Mouse (Mus musculus): Measurements from ENCODE around the gene Gm21981. TPM values are rescaled to one million over a fixed set of nuclear protein-coding genes. Genes with fewer than 3 reads are reported as not detected.

The Gm21981 gene
- 0.98 and 1.2 TPM in 2 replicates for polyA plus RNA-seq (2014; fragmentation: Nextera tagmentation; extraction: Ambion mirVana)

DNA sequence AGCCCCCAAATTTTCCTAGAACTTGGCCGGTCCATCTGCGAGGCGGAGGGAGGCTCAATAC, at the start of gene Gm21981:
Gene Gm21981 (minus strand): TSS at position 14 of the 61 bp plus-strand sequence.
- Histone ChIP-seq H3K9ac (replicated peaks; ENCODE audit: low read depth, low read length) (peak within 1 kb of the TSS; percentile 74), H3K4me1 (ENCODE audit: control insufficient read depth, insufficient read depth, low read length) (peaks cover 13% of the 10 kb centered on the region; the same call in 1 of the 2 replicates), H3K27me3 (ENCODE audit: control insufficient read depth, insufficient read depth, low read length) (no peaks in the 10 kb centered on the region), H3K27ac (ENCODE audit: low read length) (peak within 1 kb of the TSS; percentile 27), H3K36me3 (ENCODE audit: control insufficient read depth, insufficient read depth, low read length) (no peaks in the 10 kb centered on the region), H3K4me3 (ENCODE audit: low read depth, low read length) (peak within 1 kb of the TSS; percentile 59), H3K9me3 (ENCODE audit: control insufficient read depth, low read depth, low read length) (no peaks in the 10 kb centered on the region), H3K4me2 (replicated peaks; ENCODE audit: low read depth, low read length) (peak within 1 kb of the TSS; percentile 82)
- ATAC-seq (ENCODE audit: insufficient number of reproducible peaks, insufficient read depth, low FRiP score, low read depth): no peak
- WGBS: 0% methylated on average over 3 of the region's 3 CpGs

DNA sequence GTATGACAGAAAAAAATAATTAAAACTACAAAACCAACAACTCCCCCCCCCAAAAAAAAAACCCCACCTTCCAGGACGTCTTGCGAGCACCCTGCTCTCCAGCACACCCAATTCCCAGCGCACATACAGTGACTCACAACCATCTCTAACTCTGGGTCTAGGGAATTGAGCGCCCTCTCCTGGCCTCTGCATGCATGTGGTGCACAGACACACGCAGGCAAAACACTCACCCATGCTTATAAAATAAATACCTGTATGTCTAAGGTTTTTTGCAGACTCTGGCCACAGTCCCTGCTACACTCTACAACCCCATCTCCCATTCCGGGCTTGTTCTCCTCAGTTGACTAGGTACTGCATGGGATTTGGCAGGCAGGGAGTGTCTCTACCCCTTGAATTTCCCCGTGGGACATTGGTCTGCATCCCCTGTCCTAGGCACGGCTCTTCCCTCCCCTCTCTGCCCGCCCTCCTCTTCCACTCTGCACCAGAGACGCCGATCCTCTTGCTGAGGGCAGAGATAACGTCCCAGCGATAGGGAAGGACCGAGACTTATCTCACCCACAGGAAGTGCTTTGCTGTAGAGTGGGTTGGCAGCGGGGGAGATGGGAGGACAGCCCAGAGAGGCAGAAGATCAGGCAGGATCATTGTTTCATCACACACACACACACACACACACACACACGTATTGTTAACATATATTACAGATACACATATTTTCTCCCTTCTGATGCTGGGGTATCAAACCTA, 48.9 kb upstream of the Gm21981 start:
- Histone ChIP-seq H3K4me3 (ENCODE audit: low read depth, low read length) (no peak overlapping the region), H3K4me1 (ENCODE audit: control insufficient read depth, insufficient read depth, low read length) (peaks cover 6% of the 10 kb centered on the region; the same call in 1 of the 2 replicates), H3K27me3 (ENCODE audit: control insufficient read depth, insufficient read depth, low read length) (no peaks in the 10 kb centered on the region), H3K9me3 (ENCODE audit: control insufficient read depth, low read depth, low read length) (no peaks in the 10 kb centered on the region), H3K4me2 (replicated peaks; ENCODE audit: low read depth, low read length) (no peak overlapping the region), H3K36me3 (ENCODE audit: control insufficient read depth, insufficient read depth, low read length) (no peaks in the 10 kb centered on the region), H3K27ac (ENCODE audit: low read length) (no peak overlapping the region), H3K9ac (replicated peaks; ENCODE audit: low read depth, low read length) (no peak overlapping the region)
- no peak for ATAC-seq (ENCODE audit: insufficient number of reproducible peaks, insufficient read depth, low FRiP score, low read depth)
- 38% methylated on average over 16 of the region's 16 CpGs for WGBS

DNA sequence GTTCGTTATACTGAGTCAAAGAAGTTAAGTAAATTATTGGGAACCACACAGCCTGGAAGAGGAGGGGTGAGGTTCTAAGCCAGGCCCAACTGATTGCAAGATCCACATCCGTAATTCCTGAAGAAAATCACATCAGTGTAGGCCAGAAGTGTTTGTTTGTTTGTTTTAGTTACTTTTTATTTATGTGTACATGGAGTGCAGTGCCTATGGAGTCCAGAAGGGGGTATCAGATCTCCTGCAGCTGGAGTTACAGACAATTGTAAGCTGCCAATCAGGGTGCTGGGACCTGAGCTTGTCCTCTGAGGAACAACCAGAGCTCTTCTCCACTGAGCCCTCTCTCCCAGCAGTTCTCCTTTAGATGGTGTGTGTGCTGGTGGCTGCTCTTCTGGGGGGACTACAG, 45.9 kb upstream of the Gm21981 start:
- H3K4me1 ChIP-seq (ENCODE audit: control insufficient read depth, insufficient read depth, low read length): peaks cover 6% of the 10 kb centered on the region; the same call in 1 of the 2 replicates
- no peak overlapping the region for H3K4me3 ChIP-seq (ENCODE audit: low read depth, low read length)
- no peaks in the 10 kb centered on the region for H3K27me3 ChIP-seq (ENCODE audit: control insufficient read depth, insufficient read depth, low read length)
- no peak overlapping the region for H3K4me2 ChIP-seq (replicated peaks; ENCODE audit: low read depth, low read length)
- WGBS: 83% methylated on average over 2 of the region's 2 CpGs
- no peak for ATAC-seq (ENCODE audit: insufficient number of reproducible peaks, insufficient read depth, low FRiP score, low read depth)
- no peaks in the 10 kb centered on the region for H3K36me3 ChIP-seq (ENCODE audit: control insufficient read depth, insufficient read depth, low read length)
- H3K9ac ChIP-seq (replicated peaks; ENCODE audit: low read depth, low read length): no peak overlapping the region
- no peak overlapping the region for H3K27ac ChIP-seq (ENCODE audit: low read length)
- H3K9me3 ChIP-seq (ENCODE audit: control insufficient read depth, low read depth, low read length): no peaks in the 10 kb centered on the region

DNA sequence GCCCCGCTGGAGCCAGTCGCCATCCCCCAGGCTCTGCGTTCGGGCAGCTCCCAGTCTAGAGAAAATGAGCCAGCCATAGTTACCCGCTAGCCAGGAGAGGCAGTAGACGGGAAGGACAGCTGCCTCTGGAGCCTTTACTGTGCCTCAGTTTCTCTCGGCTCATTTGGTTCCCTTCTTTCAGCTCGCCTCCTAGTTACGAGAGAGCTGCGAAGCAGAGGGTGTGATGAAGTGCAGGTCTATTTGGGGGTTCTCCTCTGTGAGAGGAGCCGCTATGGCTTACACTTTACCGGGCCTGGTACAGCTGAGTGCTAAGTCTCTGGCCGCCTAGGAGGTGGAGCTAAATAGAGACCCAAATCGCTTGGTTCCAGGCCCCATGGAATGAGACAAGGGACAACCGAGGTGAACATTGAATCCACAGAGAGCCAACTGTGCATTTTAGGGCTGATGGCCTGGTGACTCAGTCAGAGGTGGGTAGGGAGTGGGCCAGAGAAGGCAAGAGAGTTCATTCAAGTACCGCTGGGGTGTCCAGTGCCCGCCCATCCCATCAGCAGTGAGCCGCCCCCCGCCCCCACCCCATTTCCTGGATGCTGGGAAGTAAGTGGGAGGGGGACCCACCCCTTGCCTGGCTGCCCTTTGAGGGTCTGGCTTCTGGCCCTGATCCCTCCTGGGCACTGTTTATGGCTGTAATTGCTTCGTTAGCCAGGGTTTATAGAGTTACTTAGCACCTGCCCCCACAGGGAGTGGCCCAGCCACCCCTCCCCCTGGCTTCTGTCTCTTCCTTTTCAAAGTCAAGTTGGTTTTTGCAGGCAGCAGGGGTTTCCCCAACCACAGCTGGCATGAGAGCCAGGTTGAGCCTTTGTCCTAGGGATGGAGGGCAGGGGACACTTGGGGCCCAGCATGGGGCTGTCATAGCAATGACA, 44.9 kb upstream of the Gm21981 start:
- peaks cover 6% of the 10 kb centered on the region; the same call in 1 of the 2 replicates for H3K4me1 ChIP-seq (ENCODE audit: control insufficient read depth, insufficient read depth, low read length)
- peak overlapping the region; percentile 97 for H3K4me2 ChIP-seq (replicated peaks; ENCODE audit: low read depth, low read length)
- no peaks in the 10 kb centered on the region for H3K36me3 ChIP-seq (ENCODE audit: control insufficient read depth, insufficient read depth, low read length)
- ATAC-seq (ENCODE audit: insufficient number of reproducible peaks, insufficient read depth, low FRiP score, low read depth): no peak
- peak overlapping the region; percentile 78 for H3K4me3 ChIP-seq (ENCODE audit: low read depth, low read length)
- WGBS: 12% methylated on average over 20 of the region's 20 CpGs
- H3K9me3 ChIP-seq (ENCODE audit: control insufficient read depth, low read depth, low read length): no peaks in the 10 kb centered on the region
- no peak overlapping the region for H3K9ac ChIP-seq (replicated peaks; ENCODE audit: low read depth, low read length)
- no peaks in the 10 kb centered on the region for H3K27me3 ChIP-seq (ENCODE audit: control insufficient read depth, insufficient read depth, low read length)
- H3K27ac ChIP-seq (ENCODE audit: low read length): no peak overlapping the region

DNA sequence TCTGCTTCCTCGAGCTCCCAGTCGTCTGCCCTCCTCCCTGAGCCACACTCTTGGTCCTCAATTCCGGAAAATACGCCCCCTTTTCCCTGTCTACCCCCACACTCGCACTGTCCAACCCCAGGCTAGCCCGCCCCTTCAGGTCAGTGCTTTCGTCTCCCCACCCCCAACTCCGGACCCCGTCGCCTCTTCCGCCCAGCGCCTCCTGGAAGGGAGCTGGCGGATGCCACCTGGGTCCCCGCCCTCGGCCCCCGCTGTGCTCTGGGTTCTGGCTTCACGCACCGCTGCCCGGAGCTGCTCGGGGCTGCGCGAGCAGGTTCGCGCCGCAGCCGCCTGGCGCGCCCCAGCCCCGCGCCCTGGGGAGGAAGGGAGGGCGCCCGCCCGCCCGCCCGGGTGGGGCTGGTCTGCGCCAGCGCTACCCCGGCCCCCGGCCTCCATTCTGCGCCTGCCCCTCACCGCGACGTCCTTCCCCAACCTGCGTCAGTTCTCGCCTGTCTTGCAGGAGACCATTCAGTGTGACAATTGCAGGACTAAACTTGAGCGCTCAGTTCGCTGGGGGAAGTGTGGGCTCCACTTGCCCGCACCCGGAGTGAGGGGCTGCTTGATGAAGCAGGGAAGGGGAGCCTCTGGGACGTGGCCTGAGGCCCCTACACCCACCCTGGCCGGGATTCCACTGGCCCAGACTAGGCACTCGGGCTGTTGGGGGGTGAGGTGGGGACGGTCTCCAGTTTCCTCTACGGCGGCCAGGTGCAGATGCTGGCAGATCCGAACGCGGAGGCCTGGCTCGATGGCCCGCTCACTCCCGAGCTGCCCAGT, 44.0 kb upstream of the Gm21981 start:
- Histone ChIP-seq H3K36me3 (ENCODE audit: control insufficient read depth, insufficient read depth, low read length) (no peaks in the 10 kb centered on the region), H3K4me3 (ENCODE audit: low read depth, low read length) (peak overlapping the region; percentile 78), H3K9me3 (ENCODE audit: control insufficient read depth, low read depth, low read length) (no peaks in the 10 kb centered on the region), H3K9ac (replicated peaks; ENCODE audit: low read depth, low read length) (peak overlapping the region; percentile 25; the same call in 1 of the 2 replicates), H3K4me2 (replicated peaks; ENCODE audit: low read depth, low read length) (peak overlapping the region; percentile 97), H3K4me1 (ENCODE audit: control insufficient read depth, insufficient read depth, low read length) (peaks cover 6% of the 10 kb centered on the region; the same call in 1 of the 2 replicates), H3K27ac (ENCODE audit: low read length) (peak overlapping the region; percentile 52), H3K27me3 (ENCODE audit: control insufficient read depth, insufficient read depth, low read length) (no peaks in the 10 kb centered on the region)
- ATAC-seq (ENCODE audit: insufficient number of reproducible peaks, insufficient read depth, low FRiP score, low read depth): peak; percentile 43
- 2% methylated on average over 48 of the region's 61 CpGs for WGBS

DNA sequence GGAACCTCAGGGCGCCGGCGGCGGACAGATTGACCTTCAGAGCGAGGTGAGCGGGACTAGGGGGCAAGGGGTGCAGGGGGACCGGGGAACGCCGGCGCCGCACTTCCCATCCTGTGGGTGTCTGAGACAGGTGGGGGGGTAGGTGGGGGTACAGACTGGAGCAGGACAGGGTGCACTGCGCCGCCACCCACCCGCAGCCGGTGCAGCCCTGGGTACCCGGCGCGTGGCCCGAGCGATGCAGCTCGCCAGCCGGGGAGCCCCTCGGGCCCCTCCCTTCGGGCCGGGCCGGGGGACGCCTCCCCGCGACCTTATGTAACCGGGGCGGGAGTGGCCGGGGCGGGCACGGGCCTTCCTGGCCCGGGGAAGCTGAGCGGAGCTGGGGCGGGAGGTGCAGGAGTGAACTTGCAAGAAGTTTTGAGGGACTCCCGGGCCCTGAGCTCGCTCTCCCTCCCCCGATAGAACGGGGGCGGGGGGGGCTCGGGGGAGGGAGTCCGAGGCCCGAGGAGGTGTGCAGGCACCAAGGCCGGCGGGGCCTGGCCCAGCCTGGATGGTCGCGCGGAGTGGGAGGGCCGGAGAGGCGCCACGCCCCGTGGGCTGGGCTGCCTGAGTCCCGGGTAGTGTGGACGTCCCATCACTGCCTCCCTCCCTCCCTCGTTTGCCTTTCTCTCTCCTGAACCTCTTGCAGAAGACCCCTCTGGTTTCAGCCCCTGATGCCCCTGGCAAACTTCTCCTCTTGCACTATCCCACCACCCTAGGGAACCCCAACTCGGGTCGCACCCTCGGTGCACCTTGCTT, 43.2 kb upstream of the Gm21981 start:
- peak overlapping the region; percentile 97 for H3K4me2 ChIP-seq (replicated peaks; ENCODE audit: low read depth, low read length)
- peak overlapping the region; percentile 52 for H3K27ac ChIP-seq (ENCODE audit: low read length)
- no peaks in the 10 kb centered on the region for H3K27me3 ChIP-seq (ENCODE audit: control insufficient read depth, insufficient read depth, low read length)
- H3K4me1 ChIP-seq (ENCODE audit: control insufficient read depth, insufficient read depth, low read length): peaks cover 6% of the 10 kb centered on the region; the same call in 1 of the 2 replicates
- H3K9me3 ChIP-seq (ENCODE audit: control insufficient read depth, low read depth, low read length): no peaks in the 10 kb centered on the region
- H3K9ac ChIP-seq (replicated peaks; ENCODE audit: low read depth, low read length): peak overlapping the region; percentile 60
- peak; percentile 88 for ATAC-seq (ENCODE audit: insufficient number of reproducible peaks, insufficient read depth, low FRiP score, low read depth)
- WGBS: under 1% methylated on average over 37 of the region's 60 CpGs
- no peaks in the 10 kb centered on the region for H3K36me3 ChIP-seq (ENCODE audit: control insufficient read depth, insufficient read depth, low read length)
- peak overlapping the region; percentile 78 for H3K4me3 ChIP-seq (ENCODE audit: low read depth, low read length)

DNA sequence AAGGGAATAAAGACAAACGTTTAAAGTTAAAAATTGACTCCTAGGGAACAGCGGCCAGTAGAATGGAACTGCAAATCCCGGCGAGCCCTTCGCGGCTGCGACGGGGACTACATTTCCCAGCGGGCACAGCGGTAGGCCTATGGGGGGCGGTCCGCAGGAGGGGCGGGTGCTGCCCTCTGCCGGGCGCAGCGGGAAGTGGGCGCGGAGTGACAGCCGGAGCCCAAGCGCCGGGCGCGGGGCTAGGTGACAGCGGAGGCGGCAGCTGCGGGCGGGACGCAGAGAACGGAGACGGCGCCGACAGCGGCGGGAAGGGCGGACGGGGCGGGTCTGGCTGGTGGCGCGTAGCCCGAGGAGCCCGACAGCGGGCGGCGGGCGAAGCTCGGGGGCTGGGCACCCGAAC, 42.6 kb upstream of the Gm21981 start, which contains the start of gene Tfeb:
Gene Tfeb (plus strand): TSS at position 175 of the 400 bp plus-strand sequence.
- Histone ChIP-seq H3K4me2 (replicated peaks; ENCODE audit: low read depth, low read length) (peak within 1 kb of the TSS; percentile 97), H3K36me3 (ENCODE audit: control insufficient read depth, insufficient read depth, low read length) (no peaks in the 10 kb centered on the region), H3K9me3 (ENCODE audit: control insufficient read depth, low read depth, low read length) (no peaks in the 10 kb centered on the region), H3K27ac (ENCODE audit: low read length) (peak within 1 kb of the TSS; percentile 52), H3K4me3 (ENCODE audit: low read depth, low read length) (peak within 1 kb of the TSS; percentile 78), H3K9ac (replicated peaks; ENCODE audit: low read depth, low read length) (peak within 1 kb of the TSS; percentile 60), H3K27me3 (ENCODE audit: control insufficient read depth, insufficient read depth, low read length) (no peaks in the 10 kb centered on the region), H3K4me1 (ENCODE audit: control insufficient read depth, insufficient read depth, low read length) (peaks cover 6% of the 10 kb centered on the region; the same call in 1 of the 2 replicates)
- ATAC-seq (ENCODE audit: insufficient number of reproducible peaks, insufficient read depth, low FRiP score, low read depth): peak; percentile 67
- WGBS: under 1% methylated on average over 30 of the region's 47 CpGs
